Mouse (Mus musculus): ENCODE measurements around the gene Gpatch2. TPM values are rescaled to one million over a fixed set of nuclear protein-coding genes. Genes with fewer than 3 reads are reported as not detected.

Gpatch2 gene
- total and polyA plus RNA-seq, 3 experiments = 5.4 to 29.1 (median 20.2) TPM

GRCm38 (mm10) chr1:187307335-187307734, 92.0 kb downstream of the Gpatch2 start:
- DNase-seq = no peak

- no peak for DNase-seq
These were observed 93.2 kb downstream of the Gpatch2 start for GRCm38 (mm10) chr1:187308523-187308922.

GRCm38 (mm10) chr1:187311122-187311521, 95.8 kb downstream of the Gpatch2 start:
- no peak for DNase-seq

GRCm38 (mm10) chr1:187313323-187313722, 98.0 kb downstream of the Gpatch2 start:
- DNase-seq = no peak

GRCm38 (mm10) chr1:187313763-187314162, 98.5 kb downstream of the Gpatch2 start:
- DNase-seq = no peak

GRCm38 (mm10) chr1:187314516-187314915, 99.2 kb downstream of the Gpatch2 start:
- DNase-seq = no peak

GRCm38 (mm10) chr1:187315821-187316220, 100.5 kb downstream of the Gpatch2 start:
- DNase-seq = no peak

- no peak for DNase-seq
These were observed 101.2 kb downstream of the Gpatch2 start for GRCm38 (mm10) chr1:187316555-187316954.

GRCm38 (mm10) chr1:187321814-187322213, 106.5 kb downstream of the Gpatch2 start:
- no peak for DNase-seq

GRCm38 (mm10) chr1:187322505-187323208, 107.3 kb downstream of the Gpatch2 start:
- no peak for DNase-seq

- DNase-seq = no peak
These were observed 107.9 kb downstream of the Gpatch2 start for GRCm38 (mm10) chr1:187323209-187323589.

GRCm38 (mm10) chr1:187342551-187342950, 127.2 kb downstream of the Gpatch2 start:
- no peak for DNase-seq

GRCm38 (mm10) chr1:187345156-187345555, 129.8 kb downstream of the Gpatch2 start:
- no peak for DNase-seq

GRCm38 (mm10) chr1:187346923-187347322, 131.6 kb downstream of the Gpatch2 start:
- no peak for DNase-seq

GRCm38 (mm10) chr1:187347606-187348005, 132.3 kb downstream of the Gpatch2 start:
- DNase-seq = no peak

GRCm38 (mm10) chr1:187348053-187348820, 132.9 kb downstream of the Gpatch2 start:
- DNase-seq = no peak

GRCm38 (mm10) chr1:187348859-187349258, 133.6 kb downstream of the Gpatch2 start:
- DNase-seq = no peak

- DNase-seq = no peak
These were observed 140.9 kb downstream of the Gpatch2 start for GRCm38 (mm10) chr1:187356169-187356568.

GRCm38 (mm10) chr1:187356904-187357303, 141.6 kb downstream of the Gpatch2 start:
- DNase-seq = no peak

GRCm38 (mm10) chr1:187360240-187360639, 144.9 kb downstream of the Gpatch2 start:
- DNase-seq = no peak

GRCm38 (mm10) chr1:187362536-187362935, 147.2 kb downstream of the Gpatch2 start:
- DNase-seq = no peak

GRCm38 (mm10) chr1:187365424-187365823, 150.1 kb downstream of the Gpatch2 start:
- DNase-seq = no peak

- DNase-seq = no peak
These were observed 151.5 kb downstream of the Gpatch2 start for GRCm38 (mm10) chr1:187366806-187367205.
